In the genomic region with DNA sequence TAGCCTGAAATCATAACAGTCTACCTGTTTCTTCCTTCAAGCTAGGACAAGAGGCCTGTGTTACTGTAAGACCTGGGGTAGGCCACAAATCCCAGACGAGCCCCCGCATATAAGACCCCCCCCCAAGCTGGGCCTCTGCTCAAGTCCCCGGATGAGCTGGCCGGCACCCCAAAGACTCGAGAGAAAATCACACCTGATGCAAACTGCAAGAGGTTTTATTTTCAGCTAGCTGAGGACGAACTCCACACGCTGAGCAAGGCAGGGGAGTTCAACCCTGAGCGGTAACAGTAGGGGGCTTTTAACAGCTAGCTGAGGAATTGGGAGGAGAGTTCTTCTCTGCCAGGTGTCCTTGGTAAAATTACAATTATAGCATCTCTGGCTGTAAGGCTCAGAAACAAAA, we compare ENCODE assay signal across 12 mouse cellular contexts. TPM values are rescaled to one million over a fixed set of nuclear protein-coding genes. Genes with fewer than 3 reads are reported as not detected.
DNase-seq lines count a peak whose midpoint lies in the region; ATAC-seq and TF ChIP-seq lines count a peak whose summit lies in the region.
"Had no signal": no experiment of that assay in that cellular context is flagged by ENCODE, and none has a peak within 500 bp of the region (broad histone marks: within the 10 kb centered on the region; RNA-seq: fewer than 3 reads in every experiment).

No protein-coding gene starts in this region.

- peaks cover 50% of the 10 kb centered on the region for H3K36me3 ChIP-seq in embryonic facial prominence, embryonic 14.5 days (ENCODE audit: control insufficient read depth, insufficient read depth, low read length)
- peaks cover 21% of the 10 kb centered on the region; the same call in 1 of the 2 replicates for H3K36me3 ChIP-seq in hindbrain, postnatal 0 days (ENCODE audit: insufficient read depth, low read length)
- peaks cover 35% of the 10 kb centered on the region for H3K36me3 ChIP-seq in midbrain, embryonic 13.5 days

- no peaks in the 10 kb centered on the region for H3K27me3 ChIP-seq in embryonic facial prominence, embryonic 14.5 days (replicated peaks; ENCODE audit: control insufficient read depth, insufficient read depth, low read length)
- H3K27me3 ChIP-seq in hindbrain, postnatal 0 days (ENCODE audit: insufficient read depth, low read length): no peaks in the 10 kb centered on the region
- no peaks in the 10 kb centered on the region for H3K27me3 ChIP-seq in midbrain, embryonic 13.5 days
- H3K27me3 ChIP-seq: megakaryocyte, embryonic 14.5 days had no signal

- H3K4me2 ChIP-seq in embryonic facial prominence, embryonic 14.5 days (ENCODE audit: low read depth, low read length): peak overlapping the region; percentile 73
- H3K4me2 ChIP-seq in hindbrain, postnatal 0 days (ENCODE audit: low read depth, low read length): peak overlapping the region; percentile 72
- peak overlapping the region; percentile 59 for H3K4me2 ChIP-seq in midbrain, embryonic 13.5 days (replicated peaks)

- ATAC-seq in embryonic facial prominence, embryonic 14.5 days (ENCODE audit: low read depth): no peak
- ATAC-seq in hindbrain, postnatal 0 days: no peak
- no peak for ATAC-seq in midbrain, embryonic 13.5 days

- H3K4me3 ChIP-seq in embryonic facial prominence, embryonic 14.5 days (ENCODE audit: low read depth, low read length): peak overlapping the region; percentile 16; the same call in 1 of the 2 replicates
- H3K4me3 ChIP-seq in hindbrain, postnatal 0 days (ENCODE audit: low read length): no peak overlapping the region
- peak overlapping the region; percentile 12 for H3K4me3 ChIP-seq in midbrain, embryonic 13.5 days (replicated peaks)
- H3K4me3 ChIP-seq: megakaryocyte, embryonic 14.5 days had no signal

- DNase-seq in ZHBTc4 (ENCODE audit: low read depth, low spot score): peak; percentile 56
- DNase-seq in embryonic facial prominence, embryonic 14.5 days (ENCODE audit: low spot score): no peak
- no peak for DNase-seq in hindbrain, postnatal 0 days (ENCODE audit: low spot score)
- DNase-seq in adrenal gland, adult (ENCODE audit: inconsistent age in 2 of 2, low spot score in 1 of 2): no peak
- DNase-seq in T-cell, adult 2 months (ENCODE audit: low spot score): no peak
- DNase-seq in thymus, postnatal 10 days (ENCODE audit: low spot score in 2 of 2): no peak
- DNase-seq: cerebellum, adult 18-20 months; gastrocnemius, postnatal 36 days had no signal

- H3K27ac ChIP-seq in embryonic facial prominence, embryonic 14.5 days (replicated peaks; ENCODE audit: low read depth, low read length): no peak overlapping the region
- H3K27ac ChIP-seq in hindbrain, postnatal 0 days: no peak overlapping the region
- H3K27ac ChIP-seq in midbrain, embryonic 13.5 days: no peak overlapping the region

- peaks cover 15% of the 10 kb centered on the region for H3K4me1 ChIP-seq in embryonic facial prominence, embryonic 14.5 days (ENCODE audit: control insufficient read depth, insufficient read depth, low read length)
- peaks cover 7% of the 10 kb centered on the region; the same call in 1 of the 2 replicates for H3K4me1 ChIP-seq in hindbrain, postnatal 0 days (ENCODE audit: insufficient read depth, low read length)
- H3K4me1 ChIP-seq in midbrain, embryonic 13.5 days (replicated peaks): peaks cover 45% of the 10 kb centered on the region

- 87% methylated on average over 8 of the region's 8 CpGs for WGBS in embryonic facial prominence, embryonic 14.5 days
- 83% methylated on average over 8 of the region's 8 CpGs for WGBS in hindbrain, postnatal 0 days
- WGBS in midbrain, embryonic 13.5 days: 94% methylated on average over 8 of the region's 8 CpGs

- TF ChIP-seq CTCF in hindbrain, postnatal 0 days (IDR thresholded peaks at IDR 0.05; ENCODE audit: low read depth): no peak

- no peak overlapping the region for H3K9ac ChIP-seq in embryonic facial prominence, embryonic 14.5 days (ENCODE audit: low read depth, low read length)
- no peak overlapping the region; the same call in 1 of the 2 replicates for H3K9ac ChIP-seq in hindbrain, postnatal 0 days (replicated peaks; ENCODE audit: low read length)
- no peak overlapping the region for H3K9ac ChIP-seq in midbrain, embryonic 13.5 days (replicated peaks)

- H3K9me3 ChIP-seq in embryonic facial prominence, embryonic 14.5 days (ENCODE audit: control insufficient read depth, low read length): 0 out of 2 replicates have a peak, but pooled peaks cover 5% of the 10 kb centered on the region
- H3K9me3 ChIP-seq in hindbrain, postnatal 0 days (ENCODE audit: low read length): no peaks in the 10 kb centered on the region
- H3K9me3 ChIP-seq in midbrain, embryonic 13.5 days: no peaks in the 10 kb centered on the region

RNA-seq across cellular contexts. Expression of a gene that starts 3.0 kb away (rescaled TPM):
- polyA plus RNA-seq in embryonic facial prominence, embryonic 14.5 days (2014; fragmentation: Nextera tagmentation; extraction: Ambion mirVana): 22.0 and 23.4 TPM in 2 replicates
- 42.5 and 55.3 TPM in 2 replicates for total RNA-seq in hindbrain, postnatal 0 days (2014; rRNA removed)
- polyA plus RNA-seq in hindbrain, postnatal 0 days (2015; fragmentation: Nextera tagmentation; extraction: Ambion mirVana): 26.0 and 29.6 TPM in 2 replicates
- 26.9 and 29.7 TPM in 2 replicates for polyA plus RNA-seq in midbrain, embryonic 13.5 days (2015; fragmentation: Nextera tagmentation; extraction: Ambion mirVana)

RNA-seq across cellular contexts. Expression of a gene that starts 8.9 kb away (rescaled TPM):
- polyA plus RNA-seq in embryonic facial prominence, embryonic 14.5 days (2014; fragmentation: Nextera tagmentation; extraction: Ambion mirVana): not detected in 2 replicates
- total RNA-seq in hindbrain, postnatal 0 days (2014; rRNA removed): not detected in 2 replicates
- 0.10 TPM in 1 of 2 replicates, not detected in the other for polyA plus RNA-seq in hindbrain, postnatal 0 days (2015; fragmentation: Nextera tagmentation; extraction: Ambion mirVana)
- 0.14 and 0.15 TPM in 2 replicates for polyA plus RNA-seq in midbrain, embryonic 13.5 days (2015; fragmentation: Nextera tagmentation; extraction: Ambion mirVana)
- total RNA-seq: ES-E14; hematopoietic stem cell, adult 5-6 weeks had no signal

RNA-seq across cellular contexts. Expression of a gene that starts 33.2 kb away (rescaled TPM):
- polyA plus RNA-seq in embryonic facial prominence, embryonic 14.5 days (2014; fragmentation: Nextera tagmentation; extraction: Ambion mirVana): 17.3 and 20.0 TPM in 2 replicates
- total RNA-seq in hindbrain, postnatal 0 days (2014; rRNA removed): 5.4 and 11.3 TPM in 2 replicates
- polyA plus RNA-seq in hindbrain, postnatal 0 days (2015; fragmentation: Nextera tagmentation; extraction: Ambion mirVana): 13.5 and 14.1 TPM in 2 replicates
- polyA plus RNA-seq in midbrain, embryonic 13.5 days (2015; fragmentation: Nextera tagmentation; extraction: Ambion mirVana): 15.6 and 16.2 TPM in 2 replicates

RNA-seq across cellular contexts. Expression of a gene that starts 33.3 kb away (rescaled TPM):
- polyA plus RNA-seq in embryonic facial prominence, embryonic 14.5 days (2014; fragmentation: Nextera tagmentation; extraction: Ambion mirVana): 13.4 and 14.0 TPM in 2 replicates
- total RNA-seq in hindbrain, postnatal 0 days (2014; rRNA removed): 29.1 and 30.6 TPM in 2 replicates
- polyA plus RNA-seq in hindbrain, postnatal 0 days (2015; fragmentation: Nextera tagmentation; extraction: Ambion mirVana): 16.0 and 16.3 TPM in 2 replicates
- 8.3 and 8.4 TPM in 2 replicates for polyA plus RNA-seq in midbrain, embryonic 13.5 days (2015; fragmentation: Nextera tagmentation; extraction: Ambion mirVana)

RNA-seq across cellular contexts. Expression of a gene that starts 51.8 kb away (rescaled TPM):
- 21.1 and 23.7 TPM in 2 replicates for polyA plus RNA-seq in embryonic facial prominence, embryonic 14.5 days (2014; fragmentation: Nextera tagmentation; extraction: Ambion mirVana)
- 27.1 and 28.7 TPM in 2 replicates for total RNA-seq in hindbrain, postnatal 0 days (2014; rRNA removed)
- polyA plus RNA-seq in hindbrain, postnatal 0 days (2015; fragmentation: Nextera tagmentation; extraction: Ambion mirVana): 12.0 and 12.1 TPM in 2 replicates
- polyA plus RNA-seq in midbrain, embryonic 13.5 days (2015; fragmentation: Nextera tagmentation; extraction: Ambion mirVana): 28.5 and 33.1 TPM in 2 replicates
